Mouse (Mus musculus) heart, embryonic 13.5 days (tissue): ENCODE data around the gene Syce2. TPM values are rescaled to one million over a fixed set of nuclear protein-coding genes. Genes with fewer than 3 reads are reported as not detected.

Experiments used
- ATAC-seq: fragments of 200-750 bp; cut with Nextera tagmentation; 2 replicates; pipeline ENCODE4 v1.8.0; 2017; ENCODE audit warnings: moderate TSS enrichment; ENCODE audit not compliant: insufficient number of reproducible peaks, low FRiP score, low TSS enrichment; ENCODE audit errors: extremely low read depth
- H3K27ac ChIP-seq: fragments of 300-500 bp; sonication (generic); replicated peaks from 2 replicates; pipeline ENCODE4 v1.5.1; 2015; ENCODE audit warnings: moderate library complexity, mild to moderate bottlenecking, inconsistent platforms
- H3K27me3 ChIP-seq: fragments of 300-500 bp; sonication (generic); replicated peaks from 2 replicates; pipeline ENCODE4 v1.6.1; 2015; ENCODE audit warnings: mild to moderate bottlenecking, inconsistent platforms
- H3K36me3 ChIP-seq: fragments of 300-500 bp; sonication (generic); 2 replicates; pipeline ENCODE4 v1.6.1; 2015; ENCODE audit warnings: mild to moderate bottlenecking, inconsistent platforms
- H3K4me1 ChIP-seq: fragments of 300-500 bp; sonication (generic); 2 replicates; pipeline ENCODE4 v1.6.1; 2015; ENCODE audit warnings: inconsistent platforms
- H3K4me2 ChIP-seq: fragments of 300-500 bp; sonication (generic); 2 replicates; pipeline ENCODE4 v1.6.1; 2015; ENCODE audit warnings: inconsistent platforms, mild to moderate bottlenecking, moderate library complexity
- H3K4me3 ChIP-seq: fragments of 300-500 bp; sonication (generic); 2 replicates; pipeline ENCODE4 v1.5.1; 2015; ENCODE audit warnings: moderate library complexity, mild to moderate bottlenecking, inconsistent platforms
- H3K9ac ChIP-seq: fragments of 300-500 bp; sonication (generic); 2 replicates; pipeline ENCODE4 v1.6.1; 2015; ENCODE audit warnings: inconsistent platforms, mild to moderate bottlenecking, moderate library complexity
- H3K9me3 ChIP-seq: fragments of 300-500 bp; sonication (generic); 2 replicates; pipeline ENCODE4 v1.6.1; 2016; ENCODE audit warnings: inconsistent platforms
- WGBS: fragments of 180-500 bp; shearing (Covaris S2); methylation state at CpG from one replicate; pipeline ENCODE4 v1.1.7; 2015; ENCODE audit warnings: mixed read lengths; 5-methylcytosine and 5-hydroxymethylcytosine counted together
- microRNA-seq: library from miRNA; unstranded; fragments of <30 nt; microRNA quantifications from one replicate; pipeline ENCODE4, GENCODE M21; 2016
- polyA plus RNA-seq: library from polyadenylated mRNA; unstranded; fragments of >200 nt; fragmentation: Nextera tagmentation; extraction: Ambion mirVana; gene quantifications from 2 replicates; pipeline ENCODE4 v1.2.1, GENCODE M21; 2015

Gene Syce2
- polyA plus RNA-seq, 1 experiment from 2014 or later = 37.2 TPM

DNA sequence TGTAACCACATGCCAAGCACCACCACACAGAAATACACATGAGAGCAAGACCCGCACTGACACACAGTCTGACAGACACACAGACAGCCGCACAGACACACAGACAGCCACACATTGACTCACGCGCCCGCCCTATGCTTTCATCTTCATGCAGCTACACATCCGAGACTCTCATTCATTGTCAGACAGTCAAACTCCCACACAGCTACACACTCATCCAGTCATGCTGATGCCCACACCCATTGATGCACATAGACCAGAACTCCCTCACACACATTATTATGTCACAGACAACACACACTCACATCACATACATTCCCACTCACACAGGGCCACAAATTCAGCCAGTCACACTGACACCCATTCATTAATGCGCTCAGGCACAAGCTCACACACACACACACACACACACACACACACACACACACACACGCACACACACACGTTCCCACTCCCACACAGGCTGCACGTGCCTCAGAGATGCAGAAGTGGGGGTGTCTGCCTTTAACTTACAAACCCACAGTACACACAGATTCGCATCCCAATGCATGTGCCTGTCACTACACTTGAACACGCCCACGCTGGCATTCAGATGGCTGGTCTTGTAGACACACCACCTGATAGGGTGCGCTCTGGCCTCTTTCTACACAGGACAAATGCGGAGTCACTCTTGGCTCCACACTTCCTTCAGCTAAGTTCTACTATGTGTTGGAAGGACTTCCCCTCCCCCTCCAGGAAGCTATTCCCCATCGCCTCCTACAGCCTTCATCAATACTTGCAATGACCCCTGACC is 62.1 kb downstream of the Syce2 start:
- Histone ChIP-seq H3K36me3 (no peaks in the 10 kb centered on the region), H3K4me2 (no peak overlapping the region), H3K27me3 (peaks cover 96% of the 10 kb centered on the region), H3K9ac (no peak overlapping the region), H3K4me1 (peaks cover 20% of the 10 kb centered on the region), H3K9me3 (no peaks in the 10 kb centered on the region), H3K4me3 (no peak overlapping the region), H3K27ac (no peak overlapping the region)
- WGBS = 76% methylated on average over 16 of the region's 16 CpGs
- ATAC-seq = no peak

GRCm38 (mm10) chr8:84934860-84935259 is 62.9 kb downstream of the Syce2 start:
- Histone ChIP-seq H3K4me3 (no peak overlapping the region), H3K27me3 (peaks cover 96% of the 10 kb centered on the region), H3K4me2 (no peak overlapping the region), H3K9me3 (no peaks in the 10 kb centered on the region), H3K27ac (no peak overlapping the region), H3K4me1 (peaks cover 17% of the 10 kb centered on the region), H3K36me3 (no peaks in the 10 kb centered on the region), H3K9ac (no peak overlapping the region)
- 2% methylated on average over 15 of the region's 15 CpGs for WGBS
- no peak for ATAC-seq

- no peaks in the 10 kb centered on the region for H3K36me3 ChIP-seq
- no peak overlapping the region for H3K4me3 ChIP-seq
- H3K27ac ChIP-seq = no peak overlapping the region
- peaks cover 95% of the 10 kb centered on the region for H3K27me3 ChIP-seq
- peaks cover 17% of the 10 kb centered on the region for H3K4me1 ChIP-seq
- H3K9ac ChIP-seq = no peak overlapping the region
- H3K4me2 ChIP-seq = no peak overlapping the region
- no peaks in the 10 kb centered on the region for H3K9me3 ChIP-seq
- WGBS = 6% methylated on average over 14 of the region's 14 CpGs
- no peak for ATAC-seq
Observed at GRCm38 (mm10) chr8:84935489-84935888, 63.6 kb downstream of the Syce2 start.

DNA sequence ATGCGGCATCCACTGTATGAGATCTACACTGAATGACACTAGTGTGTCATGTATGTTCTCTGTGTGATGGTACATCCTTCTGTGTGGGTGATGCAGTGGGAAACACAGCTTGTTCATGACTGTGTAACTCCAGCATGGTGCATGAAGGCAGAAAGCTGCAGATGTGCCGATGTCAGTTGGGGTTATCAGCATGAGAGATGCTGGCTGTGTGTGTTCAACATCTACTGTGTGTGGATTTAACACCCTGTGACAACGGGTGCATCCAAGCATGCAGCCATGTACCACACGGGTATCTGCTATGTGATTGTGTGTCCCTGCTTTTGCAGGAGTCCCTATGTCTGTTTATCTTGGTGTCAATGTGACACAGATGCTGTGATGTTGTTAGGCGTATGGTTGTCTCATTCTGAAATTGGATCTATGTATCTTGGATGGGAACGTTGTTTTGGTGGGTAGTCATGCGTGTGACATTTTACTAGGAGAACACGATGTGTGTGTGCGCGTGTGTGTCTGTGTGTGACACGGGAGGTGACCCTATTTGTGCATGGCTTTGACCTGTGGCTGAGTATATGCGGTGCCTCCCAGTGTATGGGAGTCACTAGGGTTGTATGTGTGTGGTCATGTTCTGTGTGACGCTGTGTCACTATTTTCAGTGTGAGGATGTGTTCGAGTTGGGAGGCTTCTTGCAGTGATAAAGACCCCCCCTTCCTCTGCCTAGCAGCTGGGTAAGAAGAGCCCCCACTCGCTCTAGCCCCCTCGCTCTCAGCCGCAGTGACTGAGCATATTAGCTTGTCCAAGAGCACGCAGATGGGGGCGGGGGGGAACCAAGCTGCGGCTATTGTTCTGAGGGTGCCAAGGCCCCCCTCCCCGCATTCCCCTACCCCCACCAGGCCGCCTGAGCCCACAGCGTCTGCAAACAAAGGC is 64.4 kb downstream of the Syce2 start:
- no peaks in the 10 kb centered on the region for H3K36me3 ChIP-seq
- 25% methylated on average over 23 of the region's 23 CpGs for WGBS
- H3K4me1 ChIP-seq = peaks cover 17% of the 10 kb centered on the region
- H3K4me2 ChIP-seq = peak overlapping the region; percentile 73
- H3K9me3 ChIP-seq = no peaks in the 10 kb centered on the region
- peaks cover 95% of the 10 kb centered on the region for H3K27me3 ChIP-seq
- no peak overlapping the region for H3K27ac ChIP-seq
- no peak for ATAC-seq
- H3K4me3 ChIP-seq = peak overlapping the region; percentile 52
- H3K9ac ChIP-seq = peak overlapping the region; percentile 65; the same call in 1 of the 2 replicates

- Histone ChIP-seq H3K27ac (no peak within 1 kb of the TSS), H3K9me3 (no peaks in the 10 kb centered on the region), H3K36me3 (no peaks in the 10 kb centered on the region), H3K4me1 (peaks cover 17% of the 10 kb centered on the region), H3K9ac (peak within 1 kb of the TSS; percentile 65), H3K4me2 (peak within 1 kb of the TSS; percentile 73), H3K4me3 (peak within 1 kb of the TSS; percentile 52), H3K27me3 (peaks cover 94% of the 10 kb centered on the region)
- under 1% methylated on average over 47 of the region's 50 CpGs for WGBS
- peak; percentile 22; the same call in 1 of the 2 replicates for ATAC-seq
Observed at GRCm38 (mm10) chr8:84936962-84937546, 65.1 kb downstream of the Syce2 start, which contains the start of gene Mast1. Gene Mast1 (minus strand): TSS chr8:84937359.

Small RNA genes lying within 50 kb of the gene (microRNA-seq; reads per million reads assigned to microRNA genes)
- gene Gm24197 = not detected
- gene Mir7069 = 3.7 reads per million, percentile 15 among the genes with 10 or more reads in this experiment

Other genes with a start within 250 kb of the Syce2 start
- 43.0 and 44.8 TPM in 2 replicates for gene Ier2, start 209.3 kb upstream of the Syce2 start, polyA plus RNA-seq
- gene Trmt1, start 185.8 kb upstream of the Syce2 start, polyA plus RNA-seq = 47.6 and 51.6 TPM in 2 replicates
- 15.1 and 15.7 TPM in 2 replicates for gene Nacc1, start 184.2 kb upstream of the Syce2 start, polyA plus RNA-seq
- gene Lyl1, start 170.7 kb upstream of the Syce2 start, polyA plus RNA-seq = 15.4 and 17.1 TPM in 2 replicates
- 7.8 and 8.9 TPM in 2 replicates for gene G430095P16Rik, start 149.1 kb upstream of the Syce2 start, polyA plus RNA-seq
- gene Nfix, start 71.8 kb upstream of the Syce2 start, polyA plus RNA-seq = 10.0 and 11.7 TPM in 2 replicates
- gene Dand5, start 49.3 kb upstream of the Syce2 start, polyA plus RNA-seq = 6.3 and 6.6 TPM in 2 replicates
- gene Gadd45gip1, start 40.6 kb upstream of the Syce2 start, polyA plus RNA-seq = 50.2 and 52.3 TPM in 2 replicates
- 108 and 123 TPM in 2 replicates for gene Rad23a, start 31.4 kb upstream of the Syce2 start, polyA plus RNA-seq
- gene Calr, start 25.2 kb upstream of the Syce2 start, polyA plus RNA-seq = 711 and 772 TPM in 2 replicates
- 58.3 and 63.1 TPM in 2 replicates for gene Farsa, start 15.1 kb upstream of the Syce2 start, polyA plus RNA-seq
- 31.0 and 37.5 TPM in 2 replicates for gene Gcdh, start 21.8 kb downstream of the Syce2 start, polyA plus RNA-seq
- gene Klf1, start 29.8 kb downstream of the Syce2 start, polyA plus RNA-seq = 4.9 and 15.6 TPM in 2 replicates
- gene Dnase2a, start 36.4 kb downstream of the Syce2 start, polyA plus RNA-seq = 5.3 and 5.9 TPM in 2 replicates
- 0.11 and 0.19 TPM in 2 replicates for gene Mast1, start 65.2 kb downstream of the Syce2 start, polyA plus RNA-seq
- 0.17 and 0.32 TPM in 2 replicates for gene Rtbdn, start 74.9 kb downstream of the Syce2 start, polyA plus RNA-seq
- gene Gm49661, start 97.3 kb downstream of the Syce2 start, polyA plus RNA-seq = not detected in 2 replicates
- gene Prdx2, start 97.5 kb downstream of the Syce2 start, polyA plus RNA-seq = 733 and 747 TPM in 2 replicates
- gene Rnaseh2a, start 97.7 kb downstream of the Syce2 start, polyA plus RNA-seq = 82.8 and 83.4 TPM in 2 replicates
- gene Junb, start 106.6 kb downstream of the Syce2 start, polyA plus RNA-seq = 12.8 and 12.9 TPM in 2 replicates
- gene Hook2, start 118.5 kb downstream of the Syce2 start, polyA plus RNA-seq = 7.2 and 7.3 TPM in 2 replicates
- not detected in 2 replicates for gene Best2, start 142.4 kb downstream of the Syce2 start, polyA plus RNA-seq
- gene Asna1, start 153.2 kb downstream of the Syce2 start, polyA plus RNA-seq = 113 and 127 TPM in 2 replicates
- 73.4 and 75.1 TPM in 2 replicates for gene Trir, start 154.7 kb downstream of the Syce2 start, polyA plus RNA-seq
- 23.2 and 25.3 TPM in 2 replicates for gene Tnpo2, start 164.8 kb downstream of the Syce2 start, polyA plus RNA-seq
- 18.5 and 19.8 TPM in 2 replicates for gene Fbxw9, start 187.9 kb downstream of the Syce2 start, polyA plus RNA-seq
- 0.57 TPM in 1 of 2 replicates, not detected in the other for gene Gm5741, start 195.9 kb downstream of the Syce2 start, polyA plus RNA-seq
- 51.9 and 60.4 TPM in 2 replicates for gene Dhps, start 199.6 kb downstream of the Syce2 start, polyA plus RNA-seq
- gene Wdr83os, start 208.6 kb downstream of the Syce2 start, polyA plus RNA-seq = 118 and 120 TPM in 2 replicates
- gene Wdr83, start 209.2 kb downstream of the Syce2 start, polyA plus RNA-seq = 37.7 and 38.7 TPM in 2 replicates
- gene Man2b1, start 211.2 kb downstream of the Syce2 start, polyA plus RNA-seq = 30.5 and 31.1 TPM in 2 replicates